Mouse (Mus musculus) kidney, adult 10 weeks (tissue): ENCODE measurements around the gene Tmem126a. TPM values are rescaled to one million over a fixed set of nuclear protein-coding genes. Genes with fewer than 3 reads are reported as not detected.

Experiments
- polyA plus RNA-seq: library from polyadenylated mRNA; stranded (reverse); fragments of 350-450 nt; fragmentation: Illumina TruSeq; extraction: RNeasy Lipid Tissue Mini Kit (QIAGEN cat#74804); gene quantifications from one replicate; pipeline ENCODE4 v1.2.3, GENCODE M21; 2014; ENCODE audit warnings: low read depth, low replicate concordance

Gene Tmem126a
- 207 TPM for polyA plus RNA-seq

DNA sequence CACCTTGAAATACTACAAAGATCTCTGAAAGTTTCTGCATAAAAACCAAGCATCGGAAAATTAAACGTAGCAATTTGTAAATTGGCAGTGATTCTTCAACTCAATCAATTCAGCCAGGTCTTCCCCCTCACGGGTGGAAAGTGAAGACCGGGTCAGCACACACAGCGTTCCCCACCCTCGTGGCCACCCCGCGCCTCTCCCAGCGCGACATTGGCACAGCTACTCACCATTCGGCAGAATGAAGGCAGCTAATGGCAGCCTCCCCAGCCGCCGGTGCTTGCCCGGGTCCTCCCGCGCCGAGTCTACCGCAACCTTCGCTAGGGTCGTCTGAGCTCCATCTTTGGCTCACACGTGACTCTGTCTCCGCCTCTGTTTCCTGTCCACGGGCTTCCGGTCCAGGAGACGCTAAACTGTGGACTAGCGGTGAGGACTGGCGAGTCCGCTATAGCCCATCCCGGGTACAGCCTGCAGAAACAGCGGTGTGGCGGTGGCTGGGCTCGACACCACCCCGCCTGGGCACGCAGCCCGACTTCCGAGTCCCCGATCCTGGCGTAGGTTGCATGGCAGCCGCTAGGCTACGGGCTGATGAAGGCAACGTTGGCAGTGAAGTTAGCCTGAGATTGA is at the start of gene Tmem126a:
TSS of gene Tmem126a (minus strand) at position 385 of the 624 bp plus-strand sequence.

GRCm38 (mm10) chr7:90476313-90477245 is 19.6 kb upstream of the Tmem126a start, which contains the start of gene Dlg2:
Gene Dlg2, plus strand, starts transcription at chr7:90476672.

DNA sequence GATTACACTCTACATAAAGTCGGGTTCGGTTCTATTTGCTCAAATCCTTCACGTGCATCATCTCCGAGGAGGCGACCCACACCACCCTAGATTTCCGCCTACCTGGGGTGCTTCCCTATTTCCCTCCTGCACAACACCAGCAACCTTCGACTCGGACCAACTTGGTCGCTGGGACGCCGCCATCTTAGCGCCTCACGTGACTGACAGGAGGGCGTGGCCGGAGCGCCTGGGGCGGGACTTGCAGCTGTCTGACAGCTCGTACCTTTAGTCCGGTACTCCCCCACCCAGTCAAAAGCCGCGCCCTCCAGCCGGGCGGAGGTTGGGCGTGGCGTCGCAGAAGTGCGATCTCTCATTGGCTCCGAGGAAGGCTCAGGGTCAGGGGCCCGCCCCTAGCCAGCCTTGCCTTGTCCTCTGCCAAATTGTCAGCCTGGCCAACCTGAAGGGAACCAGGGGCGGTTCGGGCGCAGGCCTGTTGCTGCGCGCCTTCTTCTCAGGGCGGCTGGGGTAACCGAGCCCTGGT is 18.8 kb upstream of the Tmem126a start, which contains the start of gene Tmem126b:
TSS of gene Tmem126b (minus strand) at position 209 of the 520 bp plus-strand sequence.

DNA sequence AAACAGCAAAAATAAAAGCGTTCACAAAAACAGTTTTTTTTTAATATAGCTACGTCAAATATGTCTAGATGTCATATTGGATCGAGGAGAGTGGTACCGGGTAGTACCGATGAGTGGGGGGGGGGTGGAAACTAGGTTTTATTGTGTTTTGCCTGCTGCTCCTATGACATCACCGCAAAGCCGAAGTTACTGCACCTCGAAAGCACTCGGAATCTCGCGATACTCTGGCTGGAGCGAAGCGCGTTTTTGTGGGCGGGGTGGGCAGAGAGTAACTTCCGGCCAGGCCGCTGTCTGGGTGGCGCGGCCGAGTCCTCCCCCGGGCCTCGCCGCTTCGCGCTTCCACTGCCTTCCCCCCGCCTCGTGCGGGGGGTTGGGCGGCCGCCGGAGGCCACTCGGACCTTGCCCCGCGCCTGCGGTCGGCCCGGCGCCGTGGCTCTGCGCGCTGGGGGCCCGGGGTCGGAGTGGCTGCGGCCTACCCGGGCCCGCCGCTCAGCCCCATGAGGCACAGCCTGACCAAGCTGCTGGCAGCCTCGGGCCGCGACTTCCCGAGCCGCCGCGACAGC is 14.4 kb downstream of the Tmem126a start, which contains the start of gene Crebzf:
TSS of gene Crebzf (plus strand) at position 212 of the 563 bp plus-strand sequence.

GRCm38 (mm10) chr7:90426020-90427001 is 30.7 kb downstream of the Tmem126a start, which contains the start of gene Ccdc89:
Gene Ccdc89, plus strand, starts transcription at chr7:90426577.

Other genes with a start within 250 kb of the Tmem126a start
- gene Ccdc83, start 191.5 kb downstream of the Tmem126a start, polyA plus RNA-seq = not detected
- 45.4 TPM for gene Sytl2, start 155.0 kb downstream of the Tmem126a start, polyA plus RNA-seq
- gene Ccdc89, start 30.7 kb downstream of the Tmem126a start, polyA plus RNA-seq = 0.97 TPM
- 93.3 TPM for gene Crebzf, start 14.5 kb downstream of the Tmem126a start, polyA plus RNA-seq
- gene Tmem126b, start 18.8 kb upstream of the Tmem126a start, polyA plus RNA-seq = 80.6 TPM
- gene Dlg2, start 19.4 kb upstream of the Tmem126a start, polyA plus RNA-seq = 6.1 TPM